Mouse (Mus musculus) gastrocnemius, postnatal 4 days (tissue): ENCODE measurements around the gene Gnb4. TPM values are rescaled to one million over a fixed set of nuclear protein-coding genes. Genes with fewer than 3 reads are reported as not detected.
A peak's percentile ranks its signal among the peaks of the same experiment; 100 is the strongest.

Source experiments
- DNase-seq, 2 experiments: peaks; one replicate each; pipeline ENCODE4 v3.0.0; 2021 to 2022; ENCODE audit warnings: low spot score in 2 of 2, mixed read lengths in 2 of 2
- total RNA-seq, 2 experiments: library from RNA; stranded (reverse); gene quantifications; 2 replicates each; pipeline ENCODE4 v1.2.3; 2021

The Gnb4 gene
- total RNA-seq, 2 experiments from 2014 or later: 39.1 to 39.5 TPM

DNA sequence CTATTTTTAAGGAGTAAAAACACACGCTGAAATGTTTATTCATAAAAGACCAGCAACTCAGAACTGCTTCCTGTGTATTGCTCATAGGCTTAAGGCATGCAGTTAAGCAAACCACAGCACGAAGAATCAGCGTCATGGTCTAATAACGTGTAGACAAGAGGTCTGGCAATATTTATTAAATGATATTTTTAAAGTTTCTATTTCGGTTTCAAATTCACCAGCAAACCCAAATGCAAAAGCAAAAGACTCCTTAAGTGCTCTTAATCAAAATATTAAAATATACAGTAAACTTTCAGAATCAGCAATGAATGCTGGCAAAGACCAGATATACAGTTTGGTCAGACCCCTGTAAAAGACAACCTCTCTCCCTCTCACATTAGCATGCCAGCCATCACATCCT is 1.0 kb downstream of the Gnb4 start:
- DNase-seq: no peak

- no peak for DNase-seq
Measured at GRCm38 (mm10) chr3:32614786-32615185, 1.6 kb downstream of the Gnb4 start.

DNA sequence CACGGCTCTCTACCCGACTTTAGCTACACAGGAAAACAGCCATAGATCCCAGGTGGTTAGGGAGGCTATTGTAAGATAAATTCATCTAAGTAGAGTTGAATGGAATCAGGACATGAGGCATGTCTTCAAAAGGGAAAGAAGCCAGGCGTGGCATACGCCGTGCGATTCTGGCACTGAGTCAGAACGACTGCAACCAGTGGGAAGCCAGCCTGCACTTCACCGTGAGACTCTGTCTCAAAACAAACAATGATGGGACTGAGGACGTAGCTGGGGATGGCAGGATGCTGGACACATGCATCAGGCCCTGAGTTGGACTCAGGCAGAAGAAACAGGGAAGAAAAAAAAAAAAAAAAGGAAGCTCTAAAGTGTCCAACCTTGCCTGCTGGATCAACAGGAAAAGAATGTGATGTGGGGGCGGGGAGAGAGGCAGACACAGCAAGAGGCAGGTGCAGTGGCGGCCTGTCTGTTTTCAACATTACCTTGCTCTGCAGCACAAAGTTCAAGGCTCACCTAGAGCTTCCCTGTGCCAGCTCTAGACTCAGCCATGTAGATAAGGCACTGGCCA is 4.7 kb downstream of the Gnb4 start:
- DNase-seq: no peak

DNA sequence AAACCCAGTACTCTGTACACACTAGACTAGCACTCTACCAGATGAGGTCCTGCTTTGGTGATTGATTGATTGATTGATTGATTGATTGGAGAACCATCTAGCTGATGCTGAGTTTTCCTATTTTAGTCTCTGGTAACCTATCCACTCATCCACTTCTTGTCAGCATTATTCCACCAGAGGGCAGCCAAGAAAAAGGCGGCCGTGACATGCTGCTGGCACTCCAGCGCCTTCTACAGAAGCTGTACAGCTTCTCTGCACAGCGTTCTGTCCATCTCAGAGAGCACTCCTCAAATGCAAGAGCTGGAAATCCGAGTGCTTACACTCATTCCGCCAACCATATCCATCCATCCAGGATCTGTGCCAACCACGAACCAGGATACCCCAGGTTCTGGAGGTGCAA is 5.8 kb downstream of the Gnb4 start:
- peak in 1 of 2 experiments; percentile 58 for DNase-seq

- no peak for DNase-seq
Measured at GRCm38 (mm10) chr3:32609233-32609632, 7.2 kb downstream of the Gnb4 start.

DNA sequence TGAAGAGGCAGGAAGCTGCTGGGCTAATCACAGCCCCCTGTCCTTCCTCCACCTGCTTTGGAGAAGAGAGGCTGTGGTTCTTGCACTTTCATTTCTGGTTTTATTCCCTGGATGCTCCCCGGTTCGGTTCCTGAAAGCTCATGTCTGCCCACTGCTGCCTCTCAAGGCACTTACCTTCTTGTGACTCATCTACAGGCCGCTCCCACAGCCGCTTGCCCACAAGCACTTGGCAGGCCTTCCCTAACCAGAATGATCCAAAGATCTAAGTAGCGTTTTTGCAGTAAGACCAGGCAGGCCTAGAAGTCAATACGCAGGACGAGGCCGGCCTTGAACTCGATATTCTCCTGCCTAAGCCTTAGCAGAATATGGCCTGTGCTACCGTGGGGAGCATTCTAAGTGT is 15.3 kb downstream of the Gnb4 start:
- no peak for DNase-seq

DNA sequence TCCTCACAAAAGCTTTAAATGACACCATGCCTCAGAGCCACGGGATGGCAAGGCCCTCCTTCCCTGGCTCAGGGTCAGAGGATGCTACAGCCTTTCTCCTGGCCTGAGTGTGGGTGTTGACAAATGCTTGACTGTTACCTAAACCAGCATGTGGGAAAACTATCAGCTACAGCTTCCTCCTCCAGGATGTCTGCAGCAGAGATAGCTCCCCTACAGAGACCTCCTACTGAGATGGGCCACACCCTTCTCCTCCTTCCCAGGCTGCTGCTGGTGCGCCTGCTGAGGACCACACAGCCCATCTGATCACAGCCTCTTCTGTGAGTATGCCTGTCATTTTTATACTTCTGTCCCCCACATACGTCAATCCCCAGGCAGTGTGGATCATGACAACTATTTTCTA is 17.1 kb downstream of the Gnb4 start:
- DNase-seq: no peak

GRCm38 (mm10) chr3:32595080-32595479 is 21.3 kb downstream of the Gnb4 start:
- DNase-seq: no peak

- no peak for DNase-seq
Measured at GRCm38 (mm10) chr3:32586274-32586673, 30.1 kb downstream of the Gnb4 start.

GRCm38 (mm10) chr3:32583489-32583888 is 32.9 kb downstream of the Gnb4 start:
- DNase-seq: no peak

GRCm38 (mm10) chr3:32581911-32582310 is 34.5 kb downstream of the Gnb4 start:
- no peak for DNase-seq

DNA sequence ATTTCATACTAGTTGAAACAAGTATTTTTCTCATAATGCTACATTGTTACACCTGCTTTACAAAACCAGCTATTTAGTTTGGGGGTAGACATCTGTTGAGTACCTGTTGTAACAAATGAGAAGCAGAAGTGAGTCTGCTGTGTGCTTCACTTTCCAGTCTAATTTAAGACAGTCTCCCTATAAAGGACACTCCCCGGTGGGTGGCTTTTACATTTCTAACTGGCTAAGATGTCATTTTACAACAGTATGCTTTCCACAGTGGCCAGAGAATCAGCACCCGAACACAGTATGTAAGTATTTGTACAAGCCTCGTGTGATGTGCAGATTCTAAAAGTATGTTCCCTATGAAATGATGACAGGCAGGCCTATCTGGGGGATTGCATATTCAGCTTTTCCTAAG is 35.6 kb downstream of the Gnb4 start:
- no peak for DNase-seq

DNA sequence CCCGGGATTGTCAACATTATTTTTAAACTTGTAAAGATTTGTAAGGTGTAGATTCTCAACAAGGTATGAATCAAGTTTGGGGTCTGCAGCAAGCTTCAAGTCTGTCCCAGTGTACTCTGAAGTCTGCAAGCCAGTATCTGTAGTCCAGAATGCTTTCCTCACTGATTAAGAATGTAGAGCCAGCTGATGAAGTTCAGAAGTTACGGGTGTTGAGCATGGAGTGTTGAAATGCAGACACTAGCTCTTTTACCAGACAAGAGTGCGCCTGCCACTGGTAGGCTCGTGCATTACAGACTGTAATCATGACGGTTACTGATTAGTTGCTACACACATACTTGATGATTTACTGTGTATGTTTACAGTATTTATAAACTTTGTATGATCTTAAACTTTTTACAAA is 37.6 kb downstream of the Gnb4 start:
- DNase-seq: no peak

DNA sequence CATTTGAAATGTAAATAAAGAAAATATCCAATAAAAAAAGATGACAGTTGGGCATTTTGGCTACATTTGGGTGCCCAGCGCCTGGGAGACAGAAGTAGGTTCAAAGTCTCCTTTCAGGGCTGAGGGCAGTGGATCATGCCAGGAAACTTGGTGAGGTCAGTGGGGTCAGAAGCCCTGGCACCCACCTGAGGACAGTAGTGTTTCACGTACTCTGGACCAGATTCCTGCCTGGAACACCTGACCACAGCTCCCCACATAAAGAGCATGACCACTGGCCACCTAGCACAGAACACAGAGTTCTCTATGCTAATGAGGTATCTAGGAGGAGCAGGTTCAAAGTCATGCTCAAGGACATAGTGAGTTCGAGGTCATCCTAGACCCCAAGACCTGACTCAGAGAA is 41.2 kb downstream of the Gnb4 start:
- no peak for DNase-seq

DNA sequence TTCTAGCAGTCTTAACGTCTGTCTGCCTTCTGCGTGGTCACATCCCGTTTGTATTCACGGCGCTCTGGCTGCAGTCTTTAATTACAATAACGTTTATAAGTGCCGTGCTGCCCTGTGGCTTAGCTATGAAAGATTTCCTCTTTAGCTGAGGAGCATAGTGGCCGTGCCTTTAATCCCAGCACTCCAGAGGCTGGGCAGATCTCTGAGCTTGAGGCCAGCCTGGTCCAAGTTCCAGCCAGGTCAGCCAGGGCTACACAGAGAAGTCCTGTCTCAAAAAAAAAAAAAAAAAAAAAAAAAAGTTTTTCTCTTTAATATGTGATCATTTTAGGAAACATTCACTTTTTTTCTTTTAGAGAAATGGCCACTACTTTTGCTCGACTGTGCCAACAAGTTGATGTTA is 42.5 kb downstream of the Gnb4 start:
- no peak for DNase-seq

DNA sequence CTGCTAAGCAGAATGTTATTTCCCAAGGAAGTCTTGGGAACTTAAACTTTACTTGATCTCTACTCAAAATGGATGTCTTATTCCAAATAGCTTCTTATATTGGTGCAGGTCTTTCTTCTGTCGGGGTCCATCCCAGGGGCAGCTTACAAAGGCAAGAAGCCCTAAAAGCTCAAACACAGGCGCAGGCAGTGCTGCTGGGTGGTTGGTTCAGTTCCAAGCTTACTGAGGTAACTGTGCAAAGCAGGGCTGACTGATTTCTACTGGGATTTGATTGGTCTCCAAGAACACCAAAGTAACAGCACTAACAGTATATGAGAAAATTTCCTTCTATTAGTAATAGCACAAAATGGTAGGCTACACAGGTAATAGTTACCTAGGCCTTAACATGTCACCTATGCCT is 43.3 kb downstream of the Gnb4 start:
- DNase-seq: no peak

DNA sequence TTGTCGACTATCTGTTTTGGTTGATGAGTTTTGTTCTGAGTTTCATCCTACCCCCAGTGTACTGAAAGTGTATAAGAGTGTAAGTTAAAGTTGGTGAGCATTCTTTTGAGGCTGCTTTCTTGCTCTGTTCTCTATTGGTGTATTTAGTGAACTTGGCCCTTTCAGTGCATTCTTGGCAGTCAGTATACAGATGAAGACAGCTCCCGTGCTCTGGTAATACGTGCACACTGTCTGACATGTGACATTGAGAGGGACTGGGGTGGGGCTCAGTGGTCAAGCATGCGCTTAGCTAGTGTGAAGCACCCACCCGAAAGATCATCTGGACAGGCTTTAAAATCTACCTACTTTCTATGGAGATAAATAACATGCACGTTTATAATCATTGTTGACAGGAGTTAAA is 53.0 kb downstream of the Gnb4 start:
- DNase-seq: no peak

- DNase-seq: no peak
Measured at GRCm38 (mm10) chr3:32553061-32553460, 63.3 kb downstream of the Gnb4 start.

- no peak for DNase-seq
Measured at GRCm38 (mm10) chr3:32538091-32538490, 78.3 kb downstream of the Gnb4 start.

- no peak for DNase-seq
Measured at GRCm38 (mm10) chr3:32537556-32537955, 78.8 kb downstream of the Gnb4 start.

DNA sequence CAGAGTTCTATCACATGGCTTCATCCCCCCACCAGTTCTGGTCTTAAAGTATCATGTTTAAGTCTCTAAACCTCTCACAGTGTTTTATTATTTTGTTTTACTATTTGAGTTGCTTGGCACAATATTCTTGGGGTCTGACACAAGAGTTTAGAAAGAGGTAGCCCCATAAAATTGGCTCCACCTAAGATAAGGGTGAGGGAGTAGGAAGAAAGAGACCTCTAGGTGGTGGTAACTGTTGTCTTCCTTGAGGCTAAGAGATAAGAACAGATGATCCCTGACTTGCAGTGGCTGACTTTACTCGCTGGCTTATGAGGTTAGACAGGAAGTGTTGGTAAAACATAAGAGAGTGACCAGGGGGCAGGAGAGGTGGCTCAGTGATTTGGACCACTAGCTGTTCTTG is 80.7 kb downstream of the Gnb4 start:
- no peak for DNase-seq
